Mouse (Mus musculus): ENCODE results near the gene Rbms1. TPM values are rescaled to one million over a fixed set of nuclear protein-coding genes. Genes with fewer than 3 reads are reported as not detected.

Gene Rbms1
- 22.1 and 24.1 TPM in 2 replicates for polyA plus RNA-seq (2015; fragmentation: Nextera tagmentation; extraction: Ambion mirVana)

DNA sequence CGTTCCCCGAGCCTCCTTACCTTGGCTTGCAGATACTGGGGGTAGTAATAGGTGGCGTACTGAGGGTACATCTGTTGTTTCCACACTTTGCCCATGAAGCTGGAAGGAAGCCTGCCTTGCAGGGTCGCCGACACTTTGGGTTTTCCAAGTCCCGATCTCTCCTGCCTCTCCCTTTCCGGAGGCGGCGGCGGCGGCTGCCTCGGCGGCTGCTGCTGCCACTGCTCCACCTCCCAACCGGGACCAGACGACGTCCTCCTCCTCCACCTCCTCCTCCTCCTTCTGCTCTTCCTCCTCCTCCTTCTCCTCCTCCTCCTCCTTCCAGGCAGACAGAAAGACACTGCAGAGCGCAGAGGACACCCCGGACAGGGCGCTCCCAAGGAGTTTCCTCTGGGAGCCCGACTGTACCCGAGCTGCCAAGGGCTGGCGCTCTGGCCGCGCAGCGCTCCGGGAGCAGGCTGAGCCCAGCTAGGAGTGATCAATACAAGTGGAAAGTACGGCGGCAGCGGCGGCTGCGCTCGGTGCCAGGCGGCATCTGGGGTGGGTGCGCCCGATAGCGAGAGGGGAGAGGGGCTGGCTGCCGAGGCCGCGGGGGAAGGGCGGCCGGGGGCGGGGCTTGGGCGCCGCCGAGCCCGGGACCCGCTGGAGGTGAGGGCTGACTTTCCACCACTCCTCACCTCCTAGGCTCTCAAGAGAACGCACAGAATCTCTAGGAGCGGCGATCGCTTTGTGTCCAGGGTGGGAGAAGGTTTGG, at the start of gene Rbms1:
Gene Rbms1 (minus strand): TSS at position 522 of the 751 bp plus-strand sequence.
- WGBS = under 1% methylated on average over 48 of the region's 51 CpGs
- Histone ChIP-seq H3K36me3 (no peaks in the 10 kb centered on the region), H3K27ac (replicated peaks) (peak within 1 kb of the TSS; percentile 78), H3K4me3 (peak within 1 kb of the TSS; percentile 69), H3K27me3 (no peaks in the 10 kb centered on the region; the same call in 1 of the 2 replicates), H3K9me3 (no peaks in the 10 kb centered on the region), H3K4me1 (peaks cover 12% of the 10 kb centered on the region; the same call in 1 of the 2 replicates), H3K4me2 (replicated peaks) (peak within 1 kb of the TSS; percentile 80), H3K9ac (replicated peaks) (peak within 1 kb of the TSS; percentile 63)
- ATAC-seq (replicated peaks) = peak; percentile 89

DNA sequence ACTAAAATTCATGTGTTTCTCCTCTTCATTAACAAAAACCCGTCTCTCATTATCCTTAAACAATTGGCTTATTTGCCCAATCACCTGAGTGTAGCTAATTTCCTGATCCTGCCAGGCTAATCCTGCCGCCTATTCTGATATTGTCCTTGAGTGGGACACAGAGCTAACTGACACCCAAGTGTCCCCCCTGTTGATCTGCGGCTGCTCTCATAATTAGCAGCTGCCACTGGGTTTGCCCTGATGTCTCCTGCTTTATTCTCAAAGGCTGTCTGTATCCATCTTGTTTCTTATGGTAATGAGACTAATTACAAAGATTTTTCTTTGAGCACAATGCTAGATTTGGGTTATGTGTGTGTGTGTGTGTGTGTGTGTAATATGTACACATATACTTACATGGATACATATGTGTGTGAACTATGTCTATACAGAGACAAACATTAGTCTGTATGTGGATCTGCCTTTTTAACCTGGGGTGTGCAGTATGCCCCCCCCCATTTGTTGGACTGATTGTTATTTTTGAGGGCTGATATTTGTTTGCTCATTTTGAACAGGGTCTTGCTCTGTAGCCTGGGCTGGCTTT, 49.3 kb upstream of the Rbms1 start:
- Histone ChIP-seq H3K27me3 (no peaks in the 10 kb centered on the region), H3K4me3 (no peak overlapping the region), H3K9ac (replicated peaks) (no peak overlapping the region), H3K27ac (replicated peaks) (no peak overlapping the region), H3K4me1 (no peaks in the 10 kb centered on the region), H3K36me3 (no peaks in the 10 kb centered on the region), H3K9me3 (no peaks in the 10 kb centered on the region), H3K4me2 (replicated peaks) (no peak overlapping the region)
- 2% methylated on average over 3 of the region's 3 CpGs for WGBS
- ATAC-seq (replicated peaks) = peak; percentile 75

GRCm38 (mm10) chr2:60986286-60986685, 23.3 kb upstream of the Rbms1 start:
- no peaks in the 10 kb centered on the region for H3K9me3 ChIP-seq
- H3K27me3 ChIP-seq = no peaks in the 10 kb centered on the region
- no peak for ATAC-seq (replicated peaks)
- H3K4me1 ChIP-seq = no peaks in the 10 kb centered on the region
- H3K4me3 ChIP-seq = no peak overlapping the region
- 86% methylated on average over 5 of the region's 5 CpGs for WGBS
- H3K27ac ChIP-seq (replicated peaks) = no peak overlapping the region
- no peaks in the 10 kb centered on the region for H3K36me3 ChIP-seq
- no peak overlapping the region for H3K4me2 ChIP-seq (replicated peaks)
- no peak overlapping the region for H3K9ac ChIP-seq (replicated peaks)

DNA sequence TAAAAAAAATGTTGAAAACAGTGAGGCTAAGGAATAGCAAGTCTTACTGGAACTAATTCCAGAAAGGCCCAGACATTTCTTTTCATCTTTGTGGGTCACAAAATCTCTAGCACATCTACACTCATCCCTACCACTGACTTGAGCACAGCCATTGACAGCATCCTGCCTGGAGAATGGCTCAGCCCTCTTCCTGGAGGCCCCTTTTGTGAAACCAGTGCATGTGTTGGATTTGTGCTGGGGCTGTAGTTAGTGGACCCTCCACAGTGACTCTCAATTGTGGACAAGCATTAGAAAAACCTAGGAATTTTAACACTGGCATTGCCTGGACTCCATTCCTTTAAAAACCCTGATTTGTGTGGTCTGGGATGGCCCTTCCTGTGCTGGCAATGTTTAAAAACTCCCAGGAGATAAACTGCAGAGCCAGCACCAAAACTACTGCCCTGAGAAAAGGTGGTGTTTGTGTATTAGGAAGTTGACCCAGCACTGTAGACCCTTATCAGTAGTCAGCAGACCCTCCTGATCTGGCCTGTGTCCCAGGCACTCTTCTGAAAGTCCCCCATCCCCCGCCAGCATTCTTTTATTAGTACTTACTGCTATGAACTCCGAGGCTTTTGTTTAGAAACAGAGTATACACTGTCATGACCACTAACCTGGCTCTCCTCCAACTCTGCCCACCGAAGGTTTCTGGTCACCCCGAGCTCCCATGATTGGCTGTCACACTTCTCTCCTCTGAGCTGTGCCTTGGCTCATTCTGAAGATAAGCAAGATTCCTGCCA, 15.7 kb upstream of the Rbms1 start:
- WGBS = 26% methylated on average over 4 of the region's 4 CpGs
- H3K9me3 ChIP-seq = no peaks in the 10 kb centered on the region
- 0 out of 2 replicates have a peak, but pooled peaks have one; percentile 43 for ATAC-seq (replicated peaks)
- no peak overlapping the region for H3K27ac ChIP-seq (replicated peaks)
- no peak overlapping the region for H3K4me3 ChIP-seq
- no peak overlapping the region for H3K9ac ChIP-seq (replicated peaks)
- H3K36me3 ChIP-seq = no peaks in the 10 kb centered on the region
- H3K4me2 ChIP-seq (replicated peaks) = no peak overlapping the region
- no peaks in the 10 kb centered on the region for H3K4me1 ChIP-seq
- H3K27me3 ChIP-seq = no peaks in the 10 kb centered on the region

DNA sequence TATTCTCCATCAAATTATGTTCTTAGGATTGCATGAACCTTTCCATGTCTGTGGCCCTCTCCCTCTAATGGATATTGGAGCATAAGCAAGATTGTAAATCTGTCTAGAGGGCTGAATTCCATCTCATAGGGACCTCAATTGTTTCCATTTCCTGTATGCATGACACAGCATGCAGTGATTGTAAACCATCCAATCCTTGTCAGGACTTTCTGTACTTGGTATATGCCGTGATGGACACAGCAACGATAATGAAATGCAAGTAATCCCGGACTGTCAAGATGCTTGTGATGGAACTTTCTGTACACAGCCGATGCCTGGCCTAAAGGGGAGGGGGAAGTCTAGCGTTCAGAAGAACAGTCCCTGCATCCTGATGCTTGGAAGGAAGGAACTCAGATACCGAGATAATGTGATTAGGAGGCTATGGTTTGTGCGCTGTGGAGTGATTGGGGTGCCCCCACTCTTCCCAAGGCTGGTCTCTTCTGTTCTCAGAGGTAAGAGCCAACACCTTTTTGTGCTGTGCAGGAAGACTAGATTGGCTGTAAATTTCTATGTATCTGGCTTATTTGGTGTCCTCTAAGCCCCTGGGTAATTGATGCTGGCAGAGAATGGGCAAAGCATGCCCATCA, 9.3 kb upstream of the Rbms1 start:
- no peak overlapping the region for H3K27ac ChIP-seq (replicated peaks)
- no peaks in the 10 kb centered on the region for H3K27me3 ChIP-seq
- H3K9ac ChIP-seq (replicated peaks) = no peak overlapping the region
- no peaks in the 10 kb centered on the region for H3K9me3 ChIP-seq
- no peaks in the 10 kb centered on the region for H3K36me3 ChIP-seq
- no peak for ATAC-seq (replicated peaks)
- no peaks in the 10 kb centered on the region for H3K4me1 ChIP-seq
- 72% methylated on average over 7 of the region's 7 CpGs for WGBS
- H3K4me3 ChIP-seq = no peak overlapping the region
- H3K4me2 ChIP-seq (replicated peaks) = no peak overlapping the region

GRCm38 (mm10) chr2:60963616-60964015, 624 bp upstream of the Rbms1 start:
- 10% methylated on average over 5 of the region's 5 CpGs for WGBS
- Histone ChIP-seq H3K9ac (replicated peaks) (peak overlapping the region; percentile 63; the same call in 1 of the 2 replicates), H3K27me3 (no peaks in the 10 kb centered on the region; the same call in 1 of the 2 replicates), H3K4me1 (peaks cover 12% of the 10 kb centered on the region; the same call in 1 of the 2 replicates), H3K27ac (replicated peaks) (peak overlapping the region; percentile 78), H3K36me3 (no peaks in the 10 kb centered on the region), H3K4me2 (replicated peaks) (peak overlapping the region; percentile 80), H3K9me3 (no peaks in the 10 kb centered on the region), H3K4me3 (peak overlapping the region; percentile 69)
- peak; percentile 27; the same call in 1 of the 2 replicates for ATAC-seq (replicated peaks)

DNA sequence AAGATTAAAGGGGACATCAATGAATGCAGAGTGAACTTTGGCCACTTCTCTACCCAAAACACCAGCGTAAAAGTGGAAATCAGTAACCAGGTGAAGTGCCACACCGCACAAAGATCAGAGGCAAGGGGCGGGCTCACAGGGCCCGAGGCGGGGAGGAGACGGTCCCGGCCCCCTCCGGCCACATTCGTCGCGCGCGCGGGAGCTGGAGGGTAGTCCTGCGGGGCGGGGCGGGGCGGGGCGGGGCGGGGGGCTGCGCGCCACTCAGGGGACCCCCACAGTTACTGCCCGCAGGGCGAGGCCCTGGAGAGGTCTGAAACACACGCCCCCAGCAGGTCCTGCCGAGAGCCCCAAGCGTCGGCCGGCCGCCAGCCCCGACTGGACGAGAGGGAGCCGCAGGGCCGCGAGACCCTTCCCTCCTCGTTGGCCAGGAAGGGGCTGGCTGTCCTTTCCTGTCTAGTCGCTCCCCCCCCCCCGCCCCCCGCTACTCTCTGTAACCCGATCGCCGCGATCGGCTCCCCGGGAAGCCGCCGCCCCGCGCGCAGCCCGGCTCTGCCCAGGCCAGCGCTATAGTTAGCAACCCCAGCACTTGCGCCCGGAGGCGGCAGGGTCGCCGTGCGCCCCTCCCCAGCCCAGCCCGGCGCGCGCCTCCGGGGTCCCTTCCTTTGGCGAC, 856 bp downstream of the Rbms1 start:
- peak overlapping the region; percentile 78 for H3K27ac ChIP-seq (replicated peaks)
- peak; percentile 82 for ATAC-seq (replicated peaks)
- WGBS = 1% methylated on average over 58 of the region's 64 CpGs
- peak overlapping the region; percentile 63 for H3K9ac ChIP-seq (replicated peaks)
- H3K4me2 ChIP-seq (replicated peaks) = peak overlapping the region; percentile 80
- no peaks in the 10 kb centered on the region; the same call in 1 of the 2 replicates for H3K27me3 ChIP-seq
- peak overlapping the region; percentile 69 for H3K4me3 ChIP-seq
- no peaks in the 10 kb centered on the region for H3K36me3 ChIP-seq
- H3K4me1 ChIP-seq = peaks cover 12% of the 10 kb centered on the region; the same call in 1 of the 2 replicates
- H3K9me3 ChIP-seq = no peaks in the 10 kb centered on the region

DNA sequence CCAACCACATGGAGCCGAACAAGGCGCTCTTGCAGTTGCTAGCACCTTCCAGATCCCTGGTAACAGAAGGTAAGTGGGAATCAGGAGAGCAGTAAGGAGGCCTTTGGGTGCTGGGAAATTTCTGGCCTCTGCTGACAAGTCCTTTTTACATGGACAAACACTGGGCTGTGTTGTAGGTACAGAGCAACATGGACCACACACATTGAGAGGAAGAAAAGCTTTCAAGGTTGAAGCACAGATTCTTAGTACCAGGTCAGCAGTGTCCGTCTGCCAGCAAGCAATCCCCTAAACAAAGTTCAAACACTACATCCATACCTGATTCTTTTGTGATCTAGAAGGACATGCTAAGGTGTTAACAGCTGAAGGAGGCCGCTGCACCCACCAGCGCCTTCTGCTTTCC, 1.7 kb downstream of the Rbms1 start:
- no peak for ATAC-seq (replicated peaks)

DNA sequence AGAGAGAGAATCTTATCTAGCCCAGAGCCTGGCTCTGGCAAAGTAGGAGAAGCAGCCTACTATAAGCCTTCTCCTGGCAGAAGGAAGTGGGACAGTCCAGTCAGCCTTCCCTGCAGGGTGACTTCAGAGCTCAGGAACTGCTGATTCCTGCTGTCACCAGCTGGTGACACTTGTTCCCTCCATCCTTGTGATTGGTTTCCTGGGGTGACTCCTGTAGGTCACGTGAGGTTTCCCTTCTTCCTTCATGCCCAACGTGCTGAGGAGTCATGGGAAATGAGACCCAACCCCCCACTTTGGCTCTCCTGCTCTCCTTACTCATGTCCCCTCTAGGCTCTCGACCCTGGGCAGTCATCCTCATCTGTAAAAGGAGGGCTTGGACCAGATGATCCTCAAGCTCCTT, 14.8 kb downstream of the Rbms1 start:
- Histone ChIP-seq H3K4me1 (no peaks in the 10 kb centered on the region), H3K27ac (replicated peaks) (no peak overlapping the region), H3K36me3 (no peaks in the 10 kb centered on the region), H3K4me3 (no peak overlapping the region), H3K9ac (replicated peaks) (no peak overlapping the region), H3K9me3 (no peaks in the 10 kb centered on the region), H3K27me3 (no peaks in the 10 kb centered on the region), H3K4me2 (replicated peaks) (no peak overlapping the region)
- ATAC-seq (replicated peaks) = no peak
- WGBS = 52% methylated on average over 3 of the region's 3 CpGs

More for the DNA sequence above, 1.7 kb downstream of the Rbms1 start:
- no peaks in the 10 kb centered on the region for H3K36me3 ChIP-seq
- no peak overlapping the region for H3K9ac ChIP-seq (replicated peaks)
- H3K4me2 ChIP-seq (replicated peaks) = peak overlapping the region; percentile 80; the same call in 1 of the 2 replicates
- WGBS = 53% methylated on average over 5 of the region's 5 CpGs
- H3K9me3 ChIP-seq = no peaks in the 10 kb centered on the region
- H3K4me3 ChIP-seq = peak overlapping the region; percentile 69
- no peak overlapping the region for H3K27ac ChIP-seq (replicated peaks)
- H3K27me3 ChIP-seq = no peaks in the 10 kb centered on the region; the same call in 1 of the 2 replicates
- H3K4me1 ChIP-seq = peaks cover 12% of the 10 kb centered on the region; the same call in 1 of the 2 replicates

DNA sequence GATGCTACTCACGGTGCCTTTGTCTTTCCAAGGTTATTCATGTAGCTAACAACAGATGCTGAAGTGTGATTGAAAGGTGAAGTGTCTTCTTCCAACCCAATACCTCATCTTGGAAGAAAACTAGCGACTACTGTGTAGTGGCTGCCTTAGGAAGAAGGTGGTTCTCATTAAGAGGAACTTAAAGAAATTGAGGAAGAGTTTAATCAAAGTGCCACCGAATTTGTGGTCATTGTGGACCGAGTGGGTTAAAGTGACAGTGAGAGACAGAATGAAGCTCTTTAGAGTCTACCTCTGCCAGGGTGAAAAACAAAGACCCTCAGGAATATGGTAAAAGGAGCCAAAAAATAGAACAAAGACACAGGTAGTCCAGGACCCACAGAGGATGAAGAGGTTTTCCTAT, 15.2 kb downstream of the Rbms1 start:
- no peak overlapping the region for H3K9ac ChIP-seq (replicated peaks)
- ATAC-seq (replicated peaks) = no peak
- H3K9me3 ChIP-seq = no peaks in the 10 kb centered on the region
- no peak overlapping the region for H3K4me2 ChIP-seq (replicated peaks)
- H3K27me3 ChIP-seq = no peaks in the 10 kb centered on the region
- 91% methylated on average over 4 of the region's 4 CpGs for WGBS
- H3K4me1 ChIP-seq = no peaks in the 10 kb centered on the region
- H3K4me3 ChIP-seq = no peak overlapping the region
- no peak overlapping the region for H3K27ac ChIP-seq (replicated peaks)
- H3K36me3 ChIP-seq = no peaks in the 10 kb centered on the region

GRCm38 (mm10) chr2:60940454-60940961, 22.5 kb downstream of the Rbms1 start:
- no peaks in the 10 kb centered on the region for H3K9me3 ChIP-seq
- no peaks in the 10 kb centered on the region for H3K36me3 ChIP-seq
- H3K27ac ChIP-seq (replicated peaks) = no peak overlapping the region
- 18% methylated on average over 8 of the region's 8 CpGs for WGBS
- H3K4me2 ChIP-seq (replicated peaks) = peak overlapping the region; percentile 14; the same call in 1 of the 2 replicates
- no peaks in the 10 kb centered on the region for H3K27me3 ChIP-seq
- H3K4me3 ChIP-seq = no peak overlapping the region
- peaks cover 10% of the 10 kb centered on the region for H3K4me1 ChIP-seq
- no peak overlapping the region for H3K9ac ChIP-seq (replicated peaks)
- peak; percentile 73 for ATAC-seq (replicated peaks)
